Mouse (Mus musculus): ENCODE results near the gene 9530077C05Rik. TPM values are rescaled to one million over a fixed set of nuclear protein-coding genes. Genes with fewer than 3 reads are reported as not detected.

The 9530077C05Rik gene
- total and polyA plus RNA-seq, 2 experiments from 2014 or later, result 18.7 to 20.2 TPM

- Histone ChIP-seq H3K36me3 (ENCODE audit: insufficient read depth, low read length) (no peaks in the 10 kb centered on the region), H3K27me3 (ENCODE audit: insufficient read depth, low read length) (no peaks in the 10 kb centered on the region), H3K9me3 (ENCODE audit: low read length) (no peaks in the 10 kb centered on the region), H3K4me1 (ENCODE audit: insufficient read depth, low read length) (no peaks in the 10 kb centered on the region), H3K4me2 (ENCODE audit: low read depth, low read length, poor library complexity, severe bottlenecking) (no peak overlapping the region), H3K9ac (replicated peaks; ENCODE audit: low read length, poor library complexity, severe bottlenecking) (no peak overlapping the region), H3K4me3 (ENCODE audit: low read depth, low read length) (no peak overlapping the region), H3K27ac (ENCODE audit: low read depth, low read length) (no peak overlapping the region)
- 74% methylated on average over 2 of the region's 2 CpGs for WGBS
- ATAC-seq (ENCODE audit: low FRiP score) (no peak), DNase-seq (ENCODE audit: low spot score) (no peak)
- TF ChIP-seq CTCF (IDR thresholded peaks at IDR 0.05), result no peak
Observed at GRCm38 (mm10) chr9:22385890-22386289, 25.4 kb upstream of the 9530077C05Rik start.

GRCm38 (mm10) chr9:22387901-22388300 lies 23.4 kb upstream of the 9530077C05Rik start:
- H3K36me3 ChIP-seq (ENCODE audit: insufficient read depth, low read length), result no peaks in the 10 kb centered on the region
- no peaks in the 10 kb centered on the region for H3K4me1 ChIP-seq (ENCODE audit: insufficient read depth, low read length)
- H3K9me3 ChIP-seq (ENCODE audit: low read length), result no peaks in the 10 kb centered on the region
- 18% methylated on average over 6 of the region's 6 CpGs for WGBS
- no peak for DNase-seq (ENCODE audit: low spot score)
- H3K4me2 ChIP-seq (ENCODE audit: low read depth, low read length, poor library complexity, severe bottlenecking), result peak overlapping the region; percentile 82
- H3K9ac ChIP-seq (replicated peaks; ENCODE audit: low read length, poor library complexity, severe bottlenecking), result no peak overlapping the region
- H3K27me3 ChIP-seq (ENCODE audit: insufficient read depth, low read length), result no peaks in the 10 kb centered on the region
- peak overlapping the region; percentile 58 for H3K4me3 ChIP-seq (ENCODE audit: low read depth, low read length)
- no peak for ATAC-seq (ENCODE audit: low FRiP score)
- TF ChIP-seq CTCF (IDR thresholded peaks at IDR 0.05), result no peak
- no peak overlapping the region for H3K27ac ChIP-seq (ENCODE audit: low read depth, low read length)

GRCm38 (mm10) chr9:22388401-22388980 lies 22.8 kb upstream of the 9530077C05Rik start:
- H3K4me3 ChIP-seq (ENCODE audit: low read depth, low read length), result peak overlapping the region; percentile 58
- 0 out of 2 replicates have a peak overlapping the region, but pooled peaks have one; percentile 12 for H3K27ac ChIP-seq (ENCODE audit: low read depth, low read length)
- peak overlapping the region; percentile 82 for H3K4me2 ChIP-seq (ENCODE audit: low read depth, low read length, poor library complexity, severe bottlenecking)
- ATAC-seq (ENCODE audit: low FRiP score) (peak; percentile 70), DNase-seq (ENCODE audit: low spot score) (peak; percentile 48)
- peak overlapping the region; percentile 81 for H3K9ac ChIP-seq (replicated peaks; ENCODE audit: low read length, poor library complexity, severe bottlenecking)
- no peaks in the 10 kb centered on the region for H3K27me3 ChIP-seq (ENCODE audit: insufficient read depth, low read length)
- no peaks in the 10 kb centered on the region for H3K36me3 ChIP-seq (ENCODE audit: insufficient read depth, low read length)
- H3K9me3 ChIP-seq (ENCODE audit: low read length), result no peaks in the 10 kb centered on the region
- WGBS, result under 1% methylated on average over 41 of the region's 41 CpGs
- no peaks in the 10 kb centered on the region for H3K4me1 ChIP-seq (ENCODE audit: insufficient read depth, low read length)
- TF ChIP-seq CTCF (IDR thresholded peaks at IDR 0.05), result no peak

GRCm38 (mm10) chr9:22389021-22389476 lies 22.3 kb upstream of the 9530077C05Rik start, which contains the start of gene Anln:
TSS of gene Anln (minus strand) at chr9:22389188.
- peak within 1 kb of the TSS; percentile 81 for H3K9ac ChIP-seq (replicated peaks; ENCODE audit: low read length, poor library complexity, severe bottlenecking)
- H3K36me3 ChIP-seq (ENCODE audit: insufficient read depth, low read length), result no peaks in the 10 kb centered on the region
- no peak for TF ChIP-seq CTCF (IDR thresholded peaks at IDR 0.05)
- peak within 1 kb of the TSS; percentile 58 for H3K4me3 ChIP-seq (ENCODE audit: low read depth, low read length)
- H3K9me3 ChIP-seq (ENCODE audit: low read length), result no peaks in the 10 kb centered on the region
- H3K4me2 ChIP-seq (ENCODE audit: low read depth, low read length, poor library complexity, severe bottlenecking), result peak within 1 kb of the TSS; percentile 82
- 1% methylated on average over 40 of the region's 44 CpGs for WGBS
- no peaks in the 10 kb centered on the region for H3K4me1 ChIP-seq (ENCODE audit: insufficient read depth, low read length)
- ATAC-seq (ENCODE audit: low FRiP score) (peak; percentile 95), DNase-seq (ENCODE audit: low spot score) (peak; percentile 88)
- H3K27me3 ChIP-seq (ENCODE audit: insufficient read depth, low read length), result no peaks in the 10 kb centered on the region
- H3K27ac ChIP-seq (ENCODE audit: low read depth, low read length), result peak within 1 kb of the TSS; percentile 75

- peak overlapping the region; percentile 58; the same call in 1 of the 2 replicates for H3K4me3 ChIP-seq (ENCODE audit: low read depth, low read length)
- ATAC-seq (ENCODE audit: low FRiP score), result no peak
- 73% methylated on average over 6 of the region's 6 CpGs for WGBS
Observed at GRCm38 (mm10) chr9:22389736-22390245, 21.5 kb upstream of the 9530077C05Rik start.

GRCm38 (mm10) chr9:22390390-22390789 lies 20.9 kb upstream of the 9530077C05Rik start:
- WGBS, result 95% methylated on average over 5 of the region's 5 CpGs

More at GRCm38 (mm10) chr9:22389736-22390245, 21.5 kb upstream of the 9530077C05Rik start:
- Histone ChIP-seq H3K27ac (ENCODE audit: low read depth, low read length) (no peak overlapping the region), H3K4me2 (ENCODE audit: low read depth, low read length, poor library complexity, severe bottlenecking) (peak overlapping the region; percentile 82), H3K9ac (replicated peaks; ENCODE audit: low read length, poor library complexity, severe bottlenecking) (0 out of 2 replicates have a peak overlapping the region, but pooled peaks have one; percentile 81), H3K4me1 (ENCODE audit: insufficient read depth, low read length) (no peaks in the 10 kb centered on the region), H3K36me3 (ENCODE audit: insufficient read depth, low read length) (no peaks in the 10 kb centered on the region), H3K27me3 (ENCODE audit: insufficient read depth, low read length) (no peaks in the 10 kb centered on the region), H3K9me3 (ENCODE audit: low read length) (no peaks in the 10 kb centered on the region)
- TF ChIP-seq CTCF (IDR thresholded peaks at IDR 0.05), result no peak
- no peak for DNase-seq (ENCODE audit: low spot score)

More at GRCm38 (mm10) chr9:22390390-22390789, 20.9 kb upstream of the 9530077C05Rik start:
- Histone ChIP-seq H3K27ac (ENCODE audit: low read depth, low read length) (no peak overlapping the region), H3K9me3 (ENCODE audit: low read length) (no peaks in the 10 kb centered on the region), H3K27me3 (ENCODE audit: insufficient read depth, low read length) (no peaks in the 10 kb centered on the region), H3K9ac (replicated peaks; ENCODE audit: low read length, poor library complexity, severe bottlenecking) (no peak overlapping the region), H3K4me3 (ENCODE audit: low read depth, low read length) (no peak overlapping the region), H3K4me1 (ENCODE audit: insufficient read depth, low read length) (no peaks in the 10 kb centered on the region), H3K4me2 (ENCODE audit: low read depth, low read length, poor library complexity, severe bottlenecking) (no peak overlapping the region), H3K36me3 (ENCODE audit: insufficient read depth, low read length) (no peaks in the 10 kb centered on the region)
- no peak for ATAC-seq (ENCODE audit: low FRiP score)
- DNase-seq (ENCODE audit: low spot score), result no peak
- no peak for TF ChIP-seq CTCF (IDR thresholded peaks at IDR 0.05)
